Mouse (Mus musculus) C2C12 (cell line): ENCODE measurements around the gene Snx29.

Experiments used
- CEBPB ChIP-seq: IDR thresholded peaks from one replicate; pipeline ENCODE4 v1.6.1; 2011; ENCODE audit warnings: low read depth, mild to moderate bottlenecking, control low read depth, moderate library complexity
- CTCF ChIP-seq: IDR thresholded peaks from one replicate; pipeline ENCODE4 v1.5.1; 2011; ENCODE audit not compliant: control insufficient read depth, insufficient read depth, insufficient read length
- FOSL1 ChIP-seq: IDR thresholded peaks from one replicate; pipeline ENCODE4 v1.8.0; 2011; ENCODE audit warnings: mild to moderate bottlenecking, low read length; ENCODE audit not compliant: poor library complexity, insufficient read depth, severe bottlenecking
- MAX ChIP-seq: IDR thresholded peaks from one replicate; pipeline ENCODE4 v1.6.1; 2011; ENCODE audit warnings: mild to moderate bottlenecking, control low read depth
- MYOD1 ChIP-seq: IDR thresholded peaks from one replicate; pipeline ENCODE4 v1.6.1; 2011; ENCODE audit warnings: low read depth; ENCODE audit not compliant: control insufficient read depth, insufficient read length
- MYOG ChIP-seq: IDR thresholded peaks from one replicate; pipeline ENCODE4 v1.6.1; 2011; ENCODE audit not compliant: control insufficient read depth, insufficient read length; ENCODE audit errors: extremely low read depth
- USF1 ChIP-seq: IDR thresholded peaks from one replicate; pipeline ENCODE4 v1.6.1; 2011; ENCODE audit warnings: low read depth, mild to moderate bottlenecking, control low read depth, moderate library complexity

DNA sequence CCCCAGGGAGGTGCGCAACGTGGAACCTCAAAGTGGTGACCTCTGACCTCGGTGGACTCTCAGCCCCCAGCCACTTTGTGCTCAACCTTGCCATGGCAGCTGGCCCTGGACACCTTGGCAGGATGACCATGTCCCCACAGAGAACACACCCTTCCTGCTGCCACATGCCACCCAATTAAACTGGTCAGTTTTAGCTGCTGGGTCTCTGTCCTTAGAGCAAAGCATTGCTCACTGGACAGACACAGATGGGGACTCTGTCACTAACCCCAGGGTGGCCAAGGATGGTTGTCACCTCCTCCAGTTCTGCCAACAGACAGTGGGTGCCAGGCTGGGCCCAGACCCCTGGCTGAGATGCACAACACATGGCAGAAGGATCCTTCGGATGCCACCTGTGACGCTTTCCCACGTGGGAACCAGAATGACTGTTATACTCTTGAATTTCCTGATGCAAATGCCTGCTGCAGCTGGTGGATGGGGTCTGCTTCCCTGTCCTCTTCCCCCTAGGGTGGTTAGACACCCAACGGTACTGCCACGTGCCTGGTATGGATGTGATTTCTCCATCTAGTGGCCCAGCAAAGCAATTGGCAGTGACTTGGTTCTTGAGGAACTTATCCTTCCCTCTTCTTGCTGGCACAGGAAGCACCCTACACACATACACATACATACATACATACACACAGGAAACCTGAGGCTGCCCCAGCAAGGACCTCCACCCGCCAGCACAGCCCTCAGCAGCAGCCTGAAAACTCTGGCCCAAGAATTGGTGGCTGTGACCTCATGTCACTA lies 432.8 kb downstream of the Snx29 start:
- TF ChIP-seq CTCF (no peak), CEBPB (no peak), USF1 (no peak), MYOD1 (no peak), MYOG (no peak), MAX (no peak), FOSL1 (no peak)
